Mouse (Mus musculus) myocyte (in vitro differentiated cells): ENCODE measurements around the gene Klhl3. TPM values are rescaled to one million over a fixed set of nuclear protein-coding genes. Genes with fewer than 3 reads are reported as not detected.
A peak's percentile ranks its signal among the peaks of the same experiment; 100 is the strongest.

Experiments
- H3K27me3 ChIP-seq: one replicate; pipeline ENCODE4 v1.6.1; 2011; ENCODE audit not compliant: control insufficient read depth, insufficient read depth, insufficient read length
- H3K36me3 ChIP-seq: one replicate; pipeline ENCODE4 v1.6.1; 2011; ENCODE audit not compliant: control insufficient read depth, insufficient read depth
- H3K4me2 ChIP-seq: one replicate; pipeline ENCODE4 v1.6.1; 2011; ENCODE audit warnings: low read depth, control low read depth
- H3K4me3 ChIP-seq: one replicate; pipeline ENCODE4 v1.5.1; 2011; ENCODE audit warnings: mild to moderate bottlenecking, control low read depth, moderate library complexity
- H3K79me2 ChIP-seq: one replicate; pipeline ENCODE4 v1.6.1; 2011; ENCODE audit not compliant: control insufficient read depth, insufficient read depth
- H3ac ChIP-seq: one replicate; pipeline ENCODE4 v1.6.1; 2011; ENCODE audit not compliant: control insufficient read depth, insufficient read length
- CEBPB ChIP-seq: IDR thresholded peaks from 2 replicates; pipeline ENCODE4 v1.6.1; 2011; ENCODE audit warnings: mild to moderate bottlenecking, moderate library complexity; ENCODE audit not compliant: poor library complexity, insufficient read depth, severe bottlenecking
- E2F4 ChIP-seq: IDR thresholded peaks from one replicate; pipeline ENCODE4 v1.6.1; 2011; ENCODE audit warnings: mild to moderate bottlenecking, control low read depth, moderate library complexity; ENCODE audit not compliant: insufficient read depth
- MAX ChIP-seq: IDR thresholded peaks from one replicate; pipeline ENCODE4 v1.6.1; 2011; ENCODE audit warnings: low read depth, mild to moderate bottlenecking, control low read depth
- MYOD1 ChIP-seq, 3 experiments: IDR thresholded peaks; one replicate each; pipeline ENCODE4 v1.6.1; 2011; ENCODE audit warnings: control low read depth in 2 of 3, low read depth in 2 of 3, mild to moderate bottlenecking in 2 of 3, moderate library complexity in 1 of 3; ENCODE audit not compliant: insufficient read length in 2 of 3, control insufficient read depth in 1 of 3
- MYOG ChIP-seq, 3 experiments: IDR thresholded peaks; one replicate each; pipeline ENCODE4 v1.6.1; 2011; ENCODE audit warnings: control low read depth in 2 of 3, low read depth in 2 of 3, mild to moderate bottlenecking in 2 of 3; ENCODE audit not compliant: insufficient read length in 2 of 3, control insufficient read depth in 1 of 3, insufficient read depth in 1 of 3
- POLR2A ChIP-seq: IDR thresholded peaks from one replicate; pipeline ENCODE4 v1.6.1; 2011; ENCODE audit warnings: low read depth, mild to moderate bottlenecking, control low read depth, moderate library complexity; ENCODE audit not compliant: insufficient read length
- POLR2AphosphoS2 ChIP-seq: IDR thresholded peaks from one replicate; pipeline ENCODE4 v1.6.1; 2011; ENCODE audit warnings: low read depth, control low read depth; ENCODE audit not compliant: insufficient read length
- REST ChIP-seq: IDR thresholded peaks from one replicate; pipeline ENCODE4 v1.6.1; 2011; ENCODE audit warnings: mild to moderate bottlenecking, control low read depth, moderate library complexity; ENCODE audit not compliant: insufficient read depth, insufficient read length
- SRF ChIP-seq: IDR thresholded peaks from one replicate; pipeline ENCODE4 v1.6.1; 2011; ENCODE audit warnings: low read depth; ENCODE audit not compliant: control insufficient read depth, insufficient read length
- TCF12 ChIP-seq: IDR thresholded peaks from one replicate; pipeline ENCODE4 v1.6.1; 2011; ENCODE audit warnings: mild to moderate bottlenecking, control low read depth; ENCODE audit not compliant: poor library complexity, insufficient read depth, severe bottlenecking
- TCF3 ChIP-seq: IDR thresholded peaks from one replicate; pipeline ENCODE4 v1.6.1; 2011; ENCODE audit warnings: low read depth, control low read depth; ENCODE audit not compliant: insufficient read length
- USF1 ChIP-seq: IDR thresholded peaks from one replicate; pipeline ENCODE4 v1.6.1; 2011; ENCODE audit warnings: low read depth, mild to moderate bottlenecking, control low read depth, moderate library complexity
- polyA plus RNA-seq: library from polyadenylated mRNA; unstranded; fragments of >200 nt; fragmentation: generic; extraction: Trizol; gene quantifications from one replicate; pipeline ENCODE4 v1.2.1, GENCODE M21; 2012; ENCODE audit warnings: missing spikeins

Gene Klhl3
- polyA plus RNA-seq, 1 experiment, result 0.01 TPM

DNA sequence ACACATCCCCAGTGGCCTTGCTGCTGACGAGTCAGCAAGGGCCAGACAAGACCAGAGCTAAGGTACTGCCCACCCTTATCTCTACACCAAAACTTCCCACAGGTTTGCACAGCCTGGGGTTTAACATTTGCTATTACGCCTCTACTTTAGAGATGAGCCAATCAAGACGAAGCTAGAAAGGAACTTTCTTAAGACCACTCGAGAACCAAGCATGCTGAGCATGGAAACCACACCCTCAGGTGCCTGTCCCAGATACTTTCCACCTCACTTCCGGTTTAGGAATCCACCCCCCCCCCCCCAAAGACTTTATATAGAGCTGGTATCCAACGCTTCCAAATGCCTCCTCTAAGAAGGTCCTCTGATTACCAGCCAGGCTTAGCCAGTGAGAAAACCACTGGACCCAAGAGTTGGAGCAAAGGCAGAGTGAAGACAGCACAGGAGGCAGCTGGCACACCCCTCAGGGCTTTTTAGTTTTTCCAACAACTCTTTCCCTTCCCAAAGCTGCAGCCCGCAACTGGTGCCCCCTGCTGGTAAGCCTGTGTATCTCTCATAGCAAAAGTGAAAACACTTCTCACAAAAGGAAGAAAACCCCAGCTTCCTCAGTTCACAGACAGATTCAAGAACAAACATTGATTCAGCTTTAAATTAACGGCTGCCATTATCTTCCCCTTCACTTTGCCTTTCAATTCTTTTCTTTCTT is 4.1 kb upstream of the Klhl3 start:
- Histone ChIP-seq H3K4me2 (no peak overlapping the region), H3K79me2 (no peaks in the 10 kb centered on the region), H3ac (no peak overlapping the region), H3K27me3 (no peaks in the 10 kb centered on the region), H3K4me3 (no peak overlapping the region), H3K36me3 (no peaks in the 10 kb centered on the region)
- TF ChIP-seq MAX (no peak), REST (no peak), POLR2A (no peak)

- no peak overlapping the region for H3K4me2 ChIP-seq
- no peak overlapping the region for H3ac ChIP-seq
- no peaks in the 10 kb centered on the region for H3K36me3 ChIP-seq
- no peak overlapping the region for H3K4me3 ChIP-seq
- TF ChIP-seq REST, result no peak
- TF ChIP-seq TCF3, result no peak
- TF ChIP-seq MAX, result no peak
- TF ChIP-seq E2F4, result no peak
- no peak for TF ChIP-seq MYOG (IDR thresholded peaks at IDR 0.05; ENCODE audit: control insufficient read depth in 1 of 3, insufficient read depth in 1 of 3, insufficient read length in 2 of 3, low read depth in 2 of 3)
- TF ChIP-seq CEBPB, result no peak
- TF ChIP-seq TCF12, result no peak
- TF ChIP-seq USF1, result no peak
- no peak for TF ChIP-seq SRF
- TF ChIP-seq MYOD1 (IDR thresholded peaks at IDR 0.05; ENCODE audit: control insufficient read depth in 1 of 3, insufficient read length in 2 of 3, low read depth in 2 of 3), result no peak
- no peaks in the 10 kb centered on the region for H3K27me3 ChIP-seq
- no peaks in the 10 kb centered on the region for H3K79me2 ChIP-seq
Observed at GRCm38 (mm10) chr13:58116801-58117200, 3.4 kb upstream of the Klhl3 start.

GRCm38 (mm10) chr13:58115227-58115626 is 1.8 kb upstream of the Klhl3 start:
- H3K4me3 ChIP-seq, result no peak overlapping the region
- no peaks in the 10 kb centered on the region for H3K79me2 ChIP-seq
- H3ac ChIP-seq, result no peak overlapping the region
- H3K4me2 ChIP-seq, result peak overlapping the region; percentile 12
- TF ChIP-seq E2F4 (no peak), REST (no peak), POLR2AphosphoS2 (no peak), POLR2A (no peak), USF1 (no peak), TCF12 (no peak), TCF3 (no peak), CEBPB (no peak), SRF (no peak), MYOD1 (IDR thresholded peaks at IDR 0.05; ENCODE audit: control insufficient read depth in 1 of 3, insufficient read length in 2 of 3, low read depth in 2 of 3) (no peak), MYOG (IDR thresholded peaks at IDR 0.05; ENCODE audit: control insufficient read depth in 1 of 3, insufficient read depth in 1 of 3, insufficient read length in 2 of 3, low read depth in 2 of 3) (no peak), MAX (no peak)
- no peaks in the 10 kb centered on the region for H3K27me3 ChIP-seq
- no peaks in the 10 kb centered on the region for H3K36me3 ChIP-seq

- Histone ChIP-seq H3K27me3 (no peaks in the 10 kb centered on the region), H3K4me3 (no peak overlapping the region), H3K4me2 (no peak overlapping the region), H3K36me3 (no peaks in the 10 kb centered on the region), H3K79me2 (no peaks in the 10 kb centered on the region), H3ac (no peak overlapping the region)
- no peak for TF ChIP-seq MYOG (IDR thresholded peaks at IDR 0.05; ENCODE audit: control insufficient read depth in 1 of 3, insufficient read depth in 1 of 3, insufficient read length in 2 of 3, low read depth in 2 of 3)
- TF ChIP-seq USF1, result no peak
- TF ChIP-seq CEBPB, result no peak
- TF ChIP-seq POLR2AphosphoS2, result no peak
- no peak for TF ChIP-seq POLR2A
- no peak for TF ChIP-seq MAX
- TF ChIP-seq TCF12, result no peak
- no peak for TF ChIP-seq REST
- no peak for TF ChIP-seq MYOD1 (IDR thresholded peaks at IDR 0.05; ENCODE audit: control insufficient read depth in 1 of 3, insufficient read length in 2 of 3, low read depth in 2 of 3)
Observed at GRCm38 (mm10) chr13:58112601-58113041, 771 bp downstream of the Klhl3 start.

GRCm38 (mm10) chr13:58112191-58112590 is 1.2 kb downstream of the Klhl3 start:
- no peak overlapping the region for H3ac ChIP-seq
- TF ChIP-seq MYOG (IDR thresholded peaks at IDR 0.05; ENCODE audit: control insufficient read depth in 1 of 3, insufficient read depth in 1 of 3, insufficient read length in 2 of 3, low read depth in 2 of 3), result no peak
- H3K27me3 ChIP-seq, result no peaks in the 10 kb centered on the region
- no peak overlapping the region for H3K4me2 ChIP-seq
- H3K4me3 ChIP-seq, result no peak overlapping the region
- H3K36me3 ChIP-seq, result no peaks in the 10 kb centered on the region
- no peaks in the 10 kb centered on the region for H3K79me2 ChIP-seq
